8 mouse cellular contexts compared by ENCODE assay signal in the genomic region with DNA sequence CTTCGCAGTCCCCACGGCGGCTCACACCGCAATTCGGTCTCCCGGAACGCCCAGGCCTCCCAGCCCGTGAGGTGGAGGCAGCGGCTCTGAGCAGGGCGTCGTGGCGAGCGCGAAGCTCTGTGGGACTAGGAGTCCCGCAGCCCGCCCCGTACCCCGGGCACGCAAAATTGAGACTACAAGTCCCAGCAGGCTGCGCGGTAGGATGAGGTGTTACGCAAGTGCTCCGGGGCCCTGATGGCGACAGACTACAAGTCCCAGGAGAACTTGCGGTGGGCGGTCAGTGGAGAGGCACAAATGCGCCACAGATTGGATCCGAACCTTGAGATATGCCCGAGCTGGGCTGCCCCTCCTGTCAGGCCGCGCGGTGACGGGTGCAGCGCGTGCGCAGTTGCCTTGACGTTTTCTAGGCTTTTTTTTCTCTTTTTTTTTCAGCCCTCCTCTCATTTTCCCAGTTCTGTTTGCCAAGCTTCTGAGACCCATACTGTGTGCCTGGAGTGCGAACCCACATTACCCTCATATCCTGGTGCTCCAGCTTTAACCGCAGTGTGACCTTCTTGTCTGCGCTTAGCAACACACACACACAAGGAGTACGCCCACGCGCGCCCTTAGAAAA. TPM values are rescaled to one million over a fixed set of nuclear protein-coding genes. Genes with fewer than 3 reads are reported as not detected.
DNase-seq lines count a peak whose midpoint lies in the region; ATAC-seq lines count a peak whose summit lies in the region.

No protein-coding gene starts in this region.

- no peaks in the 10 kb centered on the region for H3K9me3 ChIP-seq in heart, embryonic 13.5 days
- no peaks in the 10 kb centered on the region for H3K9me3 ChIP-seq in liver, embryonic 12.5 days (replicated peaks)
- H3K9me3 ChIP-seq in stomach, embryonic 15.5 days, result no peaks in the 10 kb centered on the region

- ATAC-seq in CD4-positive, CD25-positive, alpha-beta regulatory T cell, adult 4 months, result peak; percentile 98
- ATAC-seq in heart, embryonic 13.5 days (ENCODE audit: extremely low read depth, insufficient number of reproducible peaks, low FRiP score, low TSS enrichment), result peak; percentile 94
- ATAC-seq in liver, embryonic 12.5 days, result peak; percentile 96
- ATAC-seq in stomach, embryonic 15.5 days (ENCODE audit: insufficient read depth, low FRiP score, low read depth), result peak; percentile 99

- no peaks in the 10 kb centered on the region for H3K27me3 ChIP-seq in heart, embryonic 13.5 days (replicated peaks)
- no peaks in the 10 kb centered on the region for H3K27me3 ChIP-seq in liver, embryonic 12.5 days (replicated peaks)
- H3K27me3 ChIP-seq in stomach, embryonic 15.5 days (replicated peaks), result no peaks in the 10 kb centered on the region

- DNase-seq in fat pad, adult 2 months (ENCODE audit: extremely low read depth, low read depth, low spot score), result peak; percentile 88
- peak; percentile 99 for DNase-seq in kidney, postnatal 10 days
- peak; percentile 96 to 98 for DNase-seq in natural killer cell, adult 2 months (ENCODE audit: low spot score in 2 of 2)

- peaks cover 23% of the 10 kb centered on the region for H3K36me3 ChIP-seq in heart, embryonic 13.5 days
- H3K36me3 ChIP-seq in liver, embryonic 12.5 days, result peaks cover 18% of the 10 kb centered on the region
- no peaks in the 10 kb centered on the region for H3K36me3 ChIP-seq in stomach, embryonic 15.5 days

- peak overlapping the region; percentile 98 for H3K4me3 ChIP-seq in brown adipose tissue, adult 24 weeks (ENCODE audit: insufficient read depth, low read depth, low read length)
- H3K4me3 ChIP-seq in heart, embryonic 13.5 days, result peak overlapping the region; percentile 83
- peak overlapping the region; percentile 93 for H3K4me3 ChIP-seq in liver, embryonic 12.5 days
- H3K4me3 ChIP-seq in stomach, embryonic 15.5 days (replicated peaks), result peak overlapping the region; percentile 79

- peak overlapping the region; percentile 93 for H3K9ac ChIP-seq in heart, embryonic 13.5 days
- peak overlapping the region; percentile 92 for H3K9ac ChIP-seq in liver, embryonic 12.5 days
- peak overlapping the region; percentile 76 for H3K9ac ChIP-seq in stomach, embryonic 15.5 days

- H3K27ac ChIP-seq in brown adipose tissue, adult 24 weeks (replicated peaks; ENCODE audit: low read depth, low read length), result peak overlapping the region; percentile 87
- H3K27ac ChIP-seq in heart, embryonic 13.5 days (replicated peaks), result peak overlapping the region; percentile 89
- peak overlapping the region; percentile 90 for H3K27ac ChIP-seq in liver, embryonic 12.5 days
- peak overlapping the region; percentile 93 for H3K27ac ChIP-seq in stomach, embryonic 15.5 days

- H3K4me1 ChIP-seq in brown adipose tissue, adult 24 weeks (ENCODE audit: control insufficient read depth, insufficient read depth, insufficient read length, low read length), result no peaks in the 10 kb centered on the region
- H3K4me1 ChIP-seq in heart, embryonic 13.5 days, result peaks cover 39% of the 10 kb centered on the region
- H3K4me1 ChIP-seq in liver, embryonic 12.5 days, result peaks cover 45% of the 10 kb centered on the region
- peaks cover 15% of the 10 kb centered on the region for H3K4me1 ChIP-seq in stomach, embryonic 15.5 days

- H3K4me2 ChIP-seq in heart, embryonic 13.5 days, result peak overlapping the region; percentile 84
- H3K4me2 ChIP-seq in liver, embryonic 12.5 days, result peak overlapping the region; percentile 91
- H3K4me2 ChIP-seq in stomach, embryonic 15.5 days, result peak overlapping the region; percentile 88

- 2% methylated on average over 44 of the region's 44 CpGs for WGBS in heart, embryonic 13.5 days
- 2% methylated on average over 44 of the region's 44 CpGs for WGBS in liver, embryonic 12.5 days (ENCODE audit: insufficient replicate concordance)
- under 1% methylated on average over 44 of the region's 44 CpGs for WGBS in stomach, embryonic 15.5 days

RNA-seq across cellular contexts. Expression of gene Stk25, which starts 22.8 kb away (rescaled TPM):
- 10 to 100 TPM; 31.2 to 42.6 TPM for polyA plus RNA-seq in CD4-positive, CD25-positive, alpha-beta regulatory T cell, adult 4 months (2017; shearing (Covaris generic))
- polyA plus RNA-seq in brown adipose tissue, adult 24 weeks (2012; ENCODE audit: insufficient read depth, insufficient read length, missing spikeins), result 27.4 and 29.6 TPM in 2 replicates
- 132 and 138 TPM in 2 replicates for polyA plus RNA-seq in heart, embryonic 13.5 days (2015; fragmentation: Nextera tagmentation; extraction: Ambion mirVana)
- polyA plus RNA-seq in liver, embryonic 12.5 days (2016; fragmentation: Nextera tagmentation; extraction: Ambion mirVana), result 60.1 and 65.0 TPM in 2 replicates
- 155 and 157 TPM in 2 replicates for polyA plus RNA-seq in stomach, embryonic 15.5 days (2015; fragmentation: Nextera tagmentation; extraction: Ambion mirVana)

RNA-seq across cellular contexts. Expression of gene Bok, which starts 49.8 kb away (rescaled TPM):
- not detected for polyA plus RNA-seq in CD4-positive, CD25-positive, alpha-beta regulatory T cell, adult 4 months (2017; shearing (Covaris generic))
- polyA plus RNA-seq in brown adipose tissue, adult 24 weeks (2012; ENCODE audit: insufficient read depth, insufficient read length, missing spikeins), result 1.2 and 2.1 TPM in 2 replicates
- polyA plus RNA-seq in heart, embryonic 13.5 days (2015; fragmentation: Nextera tagmentation; extraction: Ambion mirVana), result 40.2 and 51.6 TPM in 2 replicates
- polyA plus RNA-seq in liver, embryonic 12.5 days (2016; fragmentation: Nextera tagmentation; extraction: Ambion mirVana), result 8.7 TPM in 2 replicates
- polyA plus RNA-seq in stomach, embryonic 15.5 days (2015; fragmentation: Nextera tagmentation; extraction: Ambion mirVana), result 70.8 and 79.6 TPM in 2 replicates

Comparison
In these comparisons a context has a peak if more than half of its experiments do, and no peak if none do; other contexts are left out.
1. Peak in every context shown above with its lines: DNase-seq, ATAC-seq, H3K4me3 ChIP-seq and H3K27ac ChIP-seq.